Mouse (Mus musculus) ES-Bruce4 (cell line): ENCODE data around the gene 1700003H04Rik. TPM values are rescaled to one million over a fixed set of nuclear protein-coding genes. Genes with fewer than 3 reads are reported as not detected.

ENCODE experiments used
- H3K27ac ChIP-seq: 2 replicates; pipeline ENCODE4 v1.5.1; 2012; ENCODE audit warnings: low read length, inconsistent platforms; ENCODE audit not compliant: insufficient read depth
- H3K27me3 ChIP-seq: 2 replicates; pipeline ENCODE4 v1.6.1; 2012; ENCODE audit warnings: mild to moderate bottlenecking, low read length, inconsistent platforms; ENCODE audit not compliant: control insufficient read depth, poor library complexity, insufficient read depth, severe bottlenecking
- H3K36me3 ChIP-seq: 2 replicates; pipeline ENCODE4 v1.6.1; 2012; ENCODE audit warnings: inconsistent platforms, mild to moderate bottlenecking, low read length, moderate library complexity; ENCODE audit not compliant: control insufficient read depth, poor library complexity, insufficient read depth, severe bottlenecking
- H3K4me1 ChIP-seq: one replicate; pipeline ENCODE4 v1.8.1; 2011; ENCODE audit warnings: low read length; ENCODE audit not compliant: control insufficient read depth, insufficient read depth
- H3K4me3 ChIP-seq: 2 replicates; pipeline ENCODE4 v1.5.1; 2011; ENCODE audit warnings: low read depth, mild to moderate bottlenecking, low read length
- H3K9ac ChIP-seq: 2 replicates; pipeline ENCODE4 v1.6.1; 2012; ENCODE audit warnings: low read depth, mild to moderate bottlenecking, inconsistent platforms; ENCODE audit not compliant: poor library complexity, severe bottlenecking
- H3K9me3 ChIP-seq: replicated peaks from 2 replicates; pipeline ENCODE4 v1.6.1; 2012; ENCODE audit warnings: mild to moderate bottlenecking, low read length, inconsistent platforms; ENCODE audit not compliant: control insufficient read depth, poor library complexity, insufficient read depth, severe bottlenecking
- CTCF ChIP-seq: IDR thresholded peaks from one replicate; pipeline ENCODE4 v1.8.1; 2011; ENCODE audit warnings: low read depth, low read length
- EP300 ChIP-seq: IDR thresholded peaks from 2 replicates; pipeline ENCODE4 v1.6.1; 2011; ENCODE audit warnings: low read depth, low read length; ENCODE audit not compliant: insufficient read depth
- POLR2A ChIP-seq: IDR thresholded peaks from one replicate; pipeline ENCODE4 v1.8.1; 2011; ENCODE audit warnings: low read length; ENCODE audit not compliant: insufficient read depth
- polyA plus RNA-seq: library from polyadenylated mRNA; stranded (reverse); fragments of >200 nt; gene quantifications from 2 replicates; pipeline ENCODE4 v1.2.4, GENCODE M21; 2011; ENCODE audit warnings: low read depth; ENCODE audit not compliant: missing spikeins, insufficient read depth, insufficient read length

1700003H04Rik gene
- polyA plus RNA-seq, 1 experiment: not detected

- TF ChIP-seq POLR2A (no peak), CTCF (no peak), EP300 (no peak)
- Histone ChIP-seq H3K9ac (no peak overlapping the region), H3K9me3 (no peaks in the 10 kb centered on the region; the same call in 1 of the 2 replicates), H3K36me3 (no peaks in the 10 kb centered on the region), H3K27ac (no peak overlapping the region), H3K4me1 (no peaks in the 10 kb centered on the region), H3K27me3 (no peaks in the 10 kb centered on the region), H3K4me3 (no peak overlapping the region)
These were observed 16.9 kb upstream of the 1700003H04Rik start for GRCm38 (mm10) chr3:124597789-124598188.

- Histone ChIP-seq H3K36me3 (no peaks in the 10 kb centered on the region), H3K27me3 (no peaks in the 10 kb centered on the region), H3K4me1 (no peaks in the 10 kb centered on the region), H3K27ac (no peak overlapping the region), H3K9ac (no peak overlapping the region), H3K4me3 (no peak overlapping the region), H3K9me3 (no peaks in the 10 kb centered on the region)
- TF ChIP-seq POLR2A (no peak), CTCF (peak; percentile 5)
These were observed 6.6 kb upstream of the 1700003H04Rik start for GRCm38 (mm10) chr3:124587534-124587933.

DNA sequence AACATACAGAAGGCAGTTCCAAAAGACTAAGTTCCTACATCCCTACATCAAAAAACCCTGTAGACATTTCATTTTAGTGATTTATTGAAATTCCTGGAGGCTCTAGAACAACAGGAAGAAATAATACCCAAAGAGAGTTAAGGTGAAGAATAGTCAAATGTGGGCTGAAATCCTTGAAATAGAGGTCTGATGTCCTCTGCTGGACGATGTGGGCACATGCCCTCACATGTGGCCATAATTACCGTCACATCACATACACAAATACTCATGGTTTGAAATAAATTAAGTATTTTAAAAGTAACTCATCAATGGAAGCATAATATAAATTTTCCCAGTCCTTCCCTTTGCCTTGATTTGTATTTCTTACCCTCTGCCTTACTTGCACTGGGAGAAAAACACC is 4.9 kb upstream of the 1700003H04Rik start:
- H3K36me3 ChIP-seq: no peaks in the 10 kb centered on the region
- H3K27me3 ChIP-seq: no peaks in the 10 kb centered on the region
- H3K9me3 ChIP-seq: no peaks in the 10 kb centered on the region
- H3K4me1 ChIP-seq: no peaks in the 10 kb centered on the region
- H3K4me3 ChIP-seq: no peak overlapping the region
- TF ChIP-seq EP300 (no peak), CTCF (no peak), POLR2A (no peak)
- H3K9ac ChIP-seq: no peak overlapping the region
- H3K27ac ChIP-seq: no peak overlapping the region

- Histone ChIP-seq H3K4me3 (no peak overlapping the region), H3K27ac (no peak overlapping the region), H3K27me3 (0 out of 2 replicates have a peak, but pooled peaks cover 1% of the 10 kb centered on the region), H3K36me3 (no peaks in the 10 kb centered on the region), H3K9me3 (no peaks in the 10 kb centered on the region), H3K4me1 (no peaks in the 10 kb centered on the region), H3K9ac (no peak overlapping the region)
- no peak for TF ChIP-seq EP300
- TF ChIP-seq CTCF: no peak
- no peak for TF ChIP-seq POLR2A
These were observed 23.6 kb downstream of the 1700003H04Rik start for GRCm38 (mm10) chr3:124557317-124557716.

DNA sequence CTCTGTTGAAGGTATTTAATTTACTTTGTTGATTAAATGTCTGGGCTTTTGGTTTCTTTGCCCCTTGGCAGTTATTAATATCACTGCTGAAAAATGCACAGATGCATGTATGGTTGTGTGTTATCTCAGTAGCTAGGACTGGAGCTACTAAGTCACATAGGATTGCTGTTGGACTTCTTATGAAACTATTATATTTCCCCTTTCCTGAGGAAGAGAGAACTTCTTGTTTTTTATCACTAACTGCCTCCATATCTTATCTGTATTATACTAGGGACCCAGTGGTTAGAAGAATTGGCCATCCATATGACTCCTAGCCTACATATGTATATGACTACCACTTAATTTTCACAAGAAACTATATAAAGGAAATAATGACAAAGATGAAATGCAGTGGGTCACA is 24.9 kb downstream of the 1700003H04Rik start:
- Histone ChIP-seq H3K36me3 (no peaks in the 10 kb centered on the region), H3K27ac (no peak overlapping the region), H3K9ac (no peak overlapping the region), H3K27me3 (0 out of 2 replicates have a peak, but pooled peaks cover 1% of the 10 kb centered on the region), H3K4me3 (no peak overlapping the region), H3K9me3 (no peaks in the 10 kb centered on the region), H3K4me1 (no peaks in the 10 kb centered on the region)
- no peak for TF ChIP-seq EP300
- no peak for TF ChIP-seq CTCF
- no peak for TF ChIP-seq POLR2A

GRCm38 (mm10) chr3:124555092-124555491 is 25.8 kb downstream of the 1700003H04Rik start:
- Histone ChIP-seq H3K27me3 (0 out of 2 replicates have a peak, but pooled peaks cover 1% of the 10 kb centered on the region), H3K9me3 (no peaks in the 10 kb centered on the region), H3K36me3 (no peaks in the 10 kb centered on the region), H3K27ac (no peak overlapping the region), H3K4me3 (no peak overlapping the region), H3K9ac (no peak overlapping the region), H3K4me1 (no peaks in the 10 kb centered on the region)
- no peak for TF ChIP-seq EP300
- no peak for TF ChIP-seq CTCF
- no peak for TF ChIP-seq POLR2A
